Mouse (Mus musculus) forebrain, embryonic 16.5 days (tissue): Measurements from ENCODE around the gene Chp1. TPM values are rescaled to one million over a fixed set of nuclear protein-coding genes. Genes with fewer than 3 reads are reported as not detected.

Experiments
- ATAC-seq: fragments of 200-750 bp; cut with Nextera tagmentation; 2 replicates; pipeline ENCODE4 v1.8.0; 2017; ENCODE audit warnings: mild to moderate bottlenecking, moderate library complexity
- H3K27ac ChIP-seq: fragments of 300-500 bp; sonication (generic); 2 replicates; pipeline ENCODE4 v1.5.1; 2014; ENCODE audit warnings: low read length, control low read depth
- H3K27me3 ChIP-seq: fragments of 300-500 bp; sonication (generic); replicated peaks from 2 replicates; pipeline ENCODE4 v1.6.1; 2014; ENCODE audit warnings: low read length; ENCODE audit not compliant: control insufficient read depth, insufficient read depth
- H3K36me3 ChIP-seq: fragments of 300-500 bp; sonication (generic); 2 replicates; pipeline ENCODE4 v1.6.1; 2014; ENCODE audit not compliant: control insufficient read depth, insufficient read depth
- H3K4me1 ChIP-seq: fragments of 300-500 bp; sonication (generic); replicated peaks from 2 replicates; pipeline ENCODE4 v1.6.1; 2014; ENCODE audit warnings: low read length; ENCODE audit not compliant: control insufficient read depth, insufficient read depth
- H3K4me2 ChIP-seq: fragments of 300-500 bp; sonication (generic); 2 replicates; pipeline ENCODE4 v1.6.1; 2014; ENCODE audit warnings: mild to moderate bottlenecking, low read length, control low read depth
- H3K4me3 ChIP-seq: fragments of 300-500 bp; sonication (generic); replicated peaks from 2 replicates; pipeline ENCODE4 v1.5.1; 2014; ENCODE audit warnings: mild to moderate bottlenecking, low read length, control low read depth
- H3K9ac ChIP-seq: fragments of 300-500 bp; sonication (generic); replicated peaks from 2 replicates; pipeline ENCODE4 v1.6.1; 2014; ENCODE audit warnings: low read depth, low read length, control low read depth
- H3K9me3 ChIP-seq: fragments of 300-500 bp; sonication (generic); 2 replicates; pipeline ENCODE4 v1.6.1; 2016; ENCODE audit warnings: low read length; ENCODE audit not compliant: control insufficient read depth
- WGBS: fragments of 180-500 bp; shearing (Covaris S2); extraction: QIAGEN DNeasy Blood & Tissue Kit; methylation state at CpG from one replicate; pipeline ENCODE4 v1.1.7; 2014; 5-methylcytosine and 5-hydroxymethylcytosine counted together
- polyA plus RNA-seq: library from polyadenylated mRNA; unstranded; fragments of >200 nt; fragmentation: Nextera tagmentation; extraction: Ambion mirVana; gene quantifications from 2 replicates; pipeline ENCODE4 v1.2.1, GENCODE M21; 2015

Chp1 gene
- polyA plus RNA-seq, 1 experiment from 2014 or later: 78.6 TPM

DNA sequence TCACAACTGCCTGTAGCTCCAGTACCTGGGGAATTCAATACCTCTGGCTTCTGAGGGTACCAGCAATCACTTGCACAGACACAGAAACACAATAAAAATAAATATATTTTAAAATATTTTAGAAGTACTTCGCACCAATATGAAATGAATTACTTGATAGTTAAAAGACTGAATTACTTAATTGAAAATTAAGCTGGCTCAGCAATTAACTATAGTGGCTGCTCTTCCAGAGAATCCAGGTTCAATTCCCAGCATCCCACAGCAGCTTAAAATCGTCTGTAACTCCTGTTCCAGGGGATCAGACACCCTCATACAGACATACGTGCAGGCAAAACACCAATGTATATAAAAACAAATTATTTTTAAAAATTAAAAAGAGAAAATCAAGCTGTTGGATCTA is 10.5 kb downstream of the Chp1 start:
- Histone ChIP-seq H3K36me3 (0 out of 2 replicates have a peak, but pooled peaks cover 3% of the 10 kb centered on the region), H3K4me1 (no peaks in the 10 kb centered on the region), H3K27ac (no peak overlapping the region), H3K4me2 (no peak overlapping the region), H3K4me3 (no peak overlapping the region), H3K27me3 (no peaks in the 10 kb centered on the region), H3K9me3 (no peaks in the 10 kb centered on the region), H3K9ac (no peak overlapping the region)
- no peak for ATAC-seq
- WGBS: 89% methylated on average over 3 of the region's 3 CpGs

DNA sequence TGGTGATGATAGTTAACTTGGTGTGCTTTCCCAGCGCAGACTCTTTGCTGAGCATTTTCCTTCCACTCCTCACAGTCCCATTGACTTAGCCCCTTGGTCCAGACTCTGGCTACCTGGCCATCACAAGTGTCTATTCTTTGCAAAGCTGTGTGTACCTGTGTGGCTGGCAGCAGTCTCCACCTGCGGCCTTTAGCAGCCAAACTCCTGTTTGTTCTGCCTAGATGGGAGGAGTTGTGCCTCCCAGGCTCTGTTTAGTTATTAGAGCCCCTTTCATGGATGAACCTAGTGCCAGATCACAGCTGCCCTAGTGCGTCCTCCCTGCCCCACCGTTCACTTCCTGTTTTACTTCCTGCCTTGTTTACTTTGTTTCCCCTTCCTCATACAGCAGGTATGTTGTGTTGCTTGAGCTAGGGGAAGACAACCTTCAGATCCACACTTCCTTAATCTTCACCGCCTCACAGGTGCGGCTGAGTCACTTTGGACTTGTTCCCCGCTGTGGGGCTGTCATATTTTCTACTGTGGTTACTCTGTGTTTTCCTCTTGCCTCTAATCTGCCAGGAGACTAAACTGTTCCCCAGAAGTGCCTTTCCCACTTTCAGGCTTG is 11.3 kb downstream of the Chp1 start:
- H3K9me3 ChIP-seq: no peaks in the 10 kb centered on the region
- H3K27ac ChIP-seq: no peak overlapping the region
- WGBS: 83% methylated on average over 7 of the region's 7 CpGs
- H3K4me1 ChIP-seq: no peaks in the 10 kb centered on the region
- no peak overlapping the region for H3K4me2 ChIP-seq
- H3K9ac ChIP-seq: no peak overlapping the region
- 0 out of 2 replicates have a peak, but pooled peaks cover 3% of the 10 kb centered on the region for H3K36me3 ChIP-seq
- H3K4me3 ChIP-seq: no peak overlapping the region
- no peaks in the 10 kb centered on the region for H3K27me3 ChIP-seq
- ATAC-seq: no peak

DNA sequence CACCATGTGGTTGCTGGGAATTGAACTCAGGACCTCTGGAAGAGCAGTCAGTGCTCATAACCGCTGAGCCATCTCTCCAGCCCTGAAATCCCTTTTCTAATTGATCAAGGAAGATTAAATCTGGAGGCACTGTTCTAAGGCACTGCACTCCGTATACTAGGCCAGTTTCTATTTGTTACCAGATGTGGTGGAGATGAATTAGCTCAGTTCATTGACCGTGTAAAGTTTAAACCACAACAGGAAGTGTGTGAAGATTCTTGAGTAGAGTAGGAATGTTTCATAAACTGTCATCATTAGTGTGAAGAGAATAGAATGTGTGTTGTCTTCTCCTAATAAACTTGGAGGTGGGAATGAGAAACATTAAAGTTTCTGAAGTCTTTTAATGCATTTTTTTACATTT is 14.3 kb downstream of the Chp1 start:
- no peak for ATAC-seq
- H3K9me3 ChIP-seq: no peaks in the 10 kb centered on the region
- no peak overlapping the region for H3K27ac ChIP-seq
- no peaks in the 10 kb centered on the region for H3K27me3 ChIP-seq
- WGBS: 93% methylated on average over 3 of the region's 3 CpGs
- 0 out of 2 replicates have a peak, but pooled peaks cover 3% of the 10 kb centered on the region for H3K36me3 ChIP-seq
- no peak overlapping the region for H3K4me3 ChIP-seq
- no peak overlapping the region for H3K4me2 ChIP-seq
- no peaks in the 10 kb centered on the region for H3K4me1 ChIP-seq
- no peak overlapping the region for H3K9ac ChIP-seq

DNA sequence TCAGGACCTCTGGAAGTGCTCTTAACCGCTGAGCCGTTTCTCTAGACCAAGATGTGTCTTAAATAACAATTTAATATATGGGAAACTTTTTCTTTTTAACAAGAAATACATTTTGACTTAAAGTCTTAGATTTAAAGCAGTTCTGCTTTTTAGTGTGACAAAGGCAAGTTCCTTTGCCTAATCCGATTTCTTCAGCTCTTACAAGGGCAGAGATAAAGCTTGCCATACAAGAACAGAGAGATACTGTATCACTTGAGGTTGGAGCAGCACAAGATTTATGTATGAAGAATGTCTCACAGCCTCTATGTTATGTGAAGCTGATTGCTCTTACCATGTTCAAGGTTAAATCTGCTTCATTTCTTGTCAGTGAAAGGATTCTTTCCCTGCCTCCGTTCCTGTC is 17.8 kb downstream of the Chp1 start:
- Histone ChIP-seq H3K36me3 (0 out of 2 replicates have a peak, but pooled peaks cover 5% of the 10 kb centered on the region), H3K9ac (no peak overlapping the region), H3K4me3 (no peak overlapping the region), H3K4me1 (no peaks in the 10 kb centered on the region), H3K27me3 (no peaks in the 10 kb centered on the region), H3K4me2 (no peak overlapping the region), H3K9me3 (no peaks in the 10 kb centered on the region), H3K27ac (no peak overlapping the region)
- ATAC-seq: no peak
- WGBS: 90% methylated on average over 4 of the region's 4 CpGs

DNA sequence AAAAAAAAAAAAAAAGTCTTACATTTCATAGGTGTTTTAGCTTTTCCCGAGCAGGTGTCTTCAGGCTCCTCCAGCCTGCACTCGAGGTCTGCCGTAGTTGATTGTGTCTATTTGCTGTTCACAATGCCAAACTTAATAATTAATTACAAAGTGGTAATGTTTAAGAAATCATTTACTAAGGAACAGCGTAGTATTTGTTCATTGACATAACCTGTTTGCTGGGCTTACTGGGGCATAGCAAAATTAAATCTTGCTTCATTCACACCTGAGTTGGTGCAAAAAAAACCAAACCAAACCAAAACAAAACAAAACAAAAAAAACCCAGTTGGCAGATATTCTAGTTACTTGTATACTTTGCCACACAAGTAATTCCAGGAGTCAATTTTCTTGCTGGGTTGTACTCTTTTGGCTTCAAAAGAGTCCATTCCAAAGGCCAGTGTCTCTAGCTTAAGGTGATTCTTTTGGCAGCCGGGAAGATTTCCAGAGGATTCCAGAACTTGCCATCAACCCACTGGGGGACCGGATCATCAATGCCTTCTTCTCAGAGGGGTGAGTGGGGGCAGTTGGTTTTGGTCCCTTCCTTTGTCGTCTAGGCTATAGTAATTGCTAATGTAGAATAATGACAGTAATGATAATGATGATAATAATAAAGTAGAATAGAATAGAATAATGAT is 18.8 kb downstream of the Chp1 start:
- Histone ChIP-seq H3K9ac (no peak overlapping the region), H3K27ac (no peak overlapping the region), H3K4me3 (no peak overlapping the region), H3K9me3 (no peaks in the 10 kb centered on the region), H3K4me1 (no peaks in the 10 kb centered on the region), H3K4me2 (no peak overlapping the region), H3K27me3 (no peaks in the 10 kb centered on the region), H3K36me3 (peaks cover 5% of the 10 kb centered on the region; the same call in 1 of the 2 replicates)
- no peak for ATAC-seq
- 88% methylated on average over 7 of the region's 7 CpGs for WGBS

DNA sequence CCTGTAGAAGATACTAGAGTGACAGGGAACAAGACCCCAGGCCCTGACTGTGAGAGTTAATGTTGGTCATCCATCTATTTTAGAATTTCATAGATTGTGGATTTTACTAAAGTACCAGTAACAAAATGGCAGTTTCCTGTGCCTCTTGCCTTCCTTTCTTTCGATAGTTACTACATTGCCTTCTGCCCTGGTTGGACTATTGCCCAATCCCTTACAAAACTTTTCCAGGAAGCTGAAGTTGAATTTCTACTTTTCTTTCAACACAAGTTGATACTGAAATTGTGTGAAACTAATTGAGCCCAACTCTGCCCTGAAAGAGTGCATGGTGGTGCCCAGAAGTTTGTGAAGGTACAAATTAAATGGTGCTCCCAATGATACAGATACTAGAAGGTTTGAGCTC is 25.0 kb downstream of the Chp1 start:
- Histone ChIP-seq H3K4me3 (no peak overlapping the region), H3K36me3 (peaks cover 6% of the 10 kb centered on the region), H3K9me3 (no peaks in the 10 kb centered on the region), H3K27ac (no peak overlapping the region), H3K9ac (no peak overlapping the region), H3K4me1 (no peaks in the 10 kb centered on the region), H3K4me2 (no peak overlapping the region), H3K27me3 (no peaks in the 10 kb centered on the region)
- ATAC-seq: no peak
- 100% methylated on average over 1 of the region's 1 CpGs for WGBS

DNA sequence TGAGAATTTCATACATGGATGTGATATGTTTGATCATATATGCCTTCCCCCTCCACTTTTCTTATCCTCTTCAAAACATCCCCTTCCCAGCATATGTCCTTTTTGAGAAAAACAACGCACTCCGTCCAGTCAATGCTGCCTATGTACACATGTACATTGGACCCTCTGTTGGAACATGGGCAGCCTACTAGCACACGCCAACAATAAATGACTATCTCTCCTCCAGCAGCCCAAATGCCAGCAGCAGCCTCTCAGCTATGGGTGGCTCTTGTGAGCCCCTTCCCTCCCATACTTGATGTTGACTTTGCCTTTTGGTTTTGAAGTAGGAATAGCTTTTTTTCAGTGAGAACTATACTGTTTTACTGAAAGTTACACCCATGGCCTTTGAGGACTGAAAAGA is 34.1 kb downstream of the Chp1 start:
- no peak for ATAC-seq

DNA sequence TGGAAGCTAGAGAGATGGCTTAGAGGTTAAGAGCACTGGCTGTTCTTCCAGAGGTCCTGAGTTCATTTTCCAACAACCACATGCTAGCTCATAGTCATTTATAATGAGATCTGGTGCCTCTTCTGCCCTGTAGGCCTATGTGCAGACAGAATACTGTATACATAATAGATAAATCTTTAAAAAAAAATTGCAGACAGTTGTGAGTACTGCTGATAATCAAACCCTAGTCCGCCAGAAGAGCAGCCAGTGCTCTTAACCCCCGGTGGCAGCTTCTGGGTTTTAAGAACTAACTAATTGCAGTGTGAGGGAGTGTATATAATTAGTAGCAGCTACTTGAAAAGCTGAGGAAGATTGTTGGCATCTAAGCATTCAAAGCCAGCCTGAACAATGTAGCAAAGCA is 35.9 kb downstream of the Chp1 start:
- Histone ChIP-seq H3K9ac (no peak overlapping the region), H3K27me3 (no peaks in the 10 kb centered on the region), H3K4me1 (no peaks in the 10 kb centered on the region), H3K27ac (no peak overlapping the region), H3K4me3 (no peak overlapping the region), H3K36me3 (peaks cover 3% of the 10 kb centered on the region; the same call in 1 of the 2 replicates), H3K4me2 (no peak overlapping the region), H3K9me3 (no peaks in the 10 kb centered on the region)
- ATAC-seq: no peak
- 23% methylated on average over 2 of the region's 2 CpGs for WGBS

More for the DNA sequence above, 34.1 kb downstream of the Chp1 start:
- Histone ChIP-seq H3K9ac (no peak overlapping the region), H3K27ac (no peak overlapping the region), H3K9me3 (no peaks in the 10 kb centered on the region), H3K4me2 (no peak overlapping the region), H3K27me3 (no peaks in the 10 kb centered on the region), H3K36me3 (peaks cover 3% of the 10 kb centered on the region), H3K4me1 (no peaks in the 10 kb centered on the region), H3K4me3 (no peak overlapping the region)
- 97% methylated on average over 3 of the region's 3 CpGs for WGBS

DNA sequence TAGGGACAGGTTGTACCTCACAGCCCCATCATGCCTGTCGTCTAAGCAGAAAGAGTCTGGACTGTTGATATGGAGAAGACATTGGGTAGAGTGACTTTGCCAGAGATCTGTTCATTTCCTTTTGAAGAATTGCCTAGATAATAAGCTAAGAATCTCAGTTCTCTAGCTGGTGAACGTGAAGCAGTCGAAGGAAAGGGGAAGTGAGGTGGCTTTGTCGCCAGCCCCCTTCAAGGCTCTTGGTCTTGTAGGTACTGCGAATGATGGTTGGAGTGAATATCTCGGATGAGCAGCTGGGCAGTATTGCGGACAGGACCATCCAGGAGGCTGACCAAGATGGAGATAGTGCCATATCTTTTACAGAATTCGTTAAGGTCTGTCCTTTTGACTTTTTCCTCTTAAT is 36.8 kb downstream of the Chp1 start:
- H3K4me1 ChIP-seq: no peaks in the 10 kb centered on the region

More for the DNA sequence above, 36.8 kb downstream of the Chp1 start:
- Histone ChIP-seq H3K36me3 (peaks cover 3% of the 10 kb centered on the region; the same call in 1 of the 2 replicates), H3K4me3 (no peak overlapping the region), H3K27ac (no peak overlapping the region), H3K9me3 (no peaks in the 10 kb centered on the region), H3K9ac (no peak overlapping the region), H3K27me3 (no peaks in the 10 kb centered on the region), H3K4me2 (no peak overlapping the region)
- ATAC-seq: no peak
- 93% methylated on average over 8 of the region's 8 CpGs for WGBS
